Mouse (Mus musculus): ENCODE results near the gene Gm21209.
"Not testable (repeated sequence)": the region's sequence is repeated elsewhere in the genome, so short reads cannot be mapped to it uniquely, and the experiment has no call there.

GRCm38 (mm10) chrY:49570856-49571255, at the start of gene Gm21209:
- TF ChIP-seq CTCF, POLR2A (IDR thresholded peaks at IDR 0.05; ENCODE audit: insufficient read depth, low read depth, low read length): not testable (repeated sequence)

Measured in olfactory bulb, adult 2 months (tissue).